Mouse (Mus musculus): ENCODE data around the gene Gpn3. TPM values are rescaled to one million over a fixed set of nuclear protein-coding genes. Genes with fewer than 3 reads are reported as not detected.
"Not testable (repeated sequence)": the region's sequence is repeated elsewhere in the genome, so short reads cannot be mapped to it uniquely, and the experiment has no call there.

Gene Gpn3
- polyA plus RNA-seq, 1 experiment from 2014 or later = 46.9 TPM

- Histone ChIP-seq H3K4me3 (no peak overlapping the region), H3K9me3 (no peaks in the 10 kb centered on the region), H3K27ac (replicated peaks) (no peak overlapping the region), H3K27me3 (no peaks in the 10 kb centered on the region), H3K36me3 (peaks cover 26% of the 10 kb centered on the region), H3K4me2 (no peak overlapping the region), H3K4me1 (replicated peaks) (no peaks in the 10 kb centered on the region), H3K9ac (no peak overlapping the region)
- no peak for ATAC-seq (ENCODE audit: low read depth)
- 87% methylated on average over 5 of the region's 5 CpGs for WGBS
These were observed 40.2 kb downstream of the Gpn3 start for GRCm38 (mm10) chr5:122411892-122412291.

GRCm38 (mm10) chr5:122412826-122413225, 41.1 kb downstream of the Gpn3 start:
- Histone ChIP-seq H3K9ac (no peak overlapping the region), H3K4me2 (no peak overlapping the region), H3K36me3 (peaks cover 16% of the 10 kb centered on the region), H3K4me3 (no peak overlapping the region), H3K4me1 (replicated peaks) (no peaks in the 10 kb centered on the region), H3K9me3 (no peaks in the 10 kb centered on the region), H3K27ac (replicated peaks) (no peak overlapping the region), H3K27me3 (no peaks in the 10 kb centered on the region)
- ATAC-seq (ENCODE audit: low read depth) = no peak
- WGBS = 58% methylated on average over 6 of the region's 6 CpGs

- ATAC-seq (ENCODE audit: low read depth) = no peak
- Histone ChIP-seq H3K27me3 (no peaks in the 10 kb centered on the region), H3K4me3 (no peak overlapping the region), H3K36me3 (peaks cover 13% of the 10 kb centered on the region), H3K4me1 (replicated peaks) (no peaks in the 10 kb centered on the region), H3K9me3 (no peaks in the 10 kb centered on the region), H3K4me2 (no peak overlapping the region), H3K9ac (no peak overlapping the region), H3K27ac (replicated peaks) (no peak overlapping the region)
- 92% methylated on average over 5 of the region's 5 CpGs for WGBS
These were observed 42.7 kb downstream of the Gpn3 start for GRCm38 (mm10) chr5:122414351-122414750.

GRCm38 (mm10) chr5:122415465-122415864, 43.8 kb downstream of the Gpn3 start:
- H3K27ac ChIP-seq (replicated peaks) = no peak overlapping the region
- H3K4me3 ChIP-seq = no peak overlapping the region
- H3K9ac ChIP-seq = no peak overlapping the region
- H3K27me3 ChIP-seq = no peaks in the 10 kb centered on the region
- no peaks in the 10 kb centered on the region for H3K4me1 ChIP-seq (replicated peaks)
- ATAC-seq (ENCODE audit: low read depth) = no peak
- no peaks in the 10 kb centered on the region for H3K9me3 ChIP-seq
- no peak overlapping the region for H3K4me2 ChIP-seq
- 88% methylated on average over 12 of the region's 12 CpGs for WGBS
- peaks cover 2% of the 10 kb centered on the region; the same call in 1 of the 2 replicates for H3K36me3 ChIP-seq

GRCm38 (mm10) chr5:122420676-122421075, 49.0 kb downstream of the Gpn3 start:
- H3K4me1 ChIP-seq (replicated peaks) = peaks cover 24% of the 10 kb centered on the region
- WGBS = 65% methylated on average over 4 of the region's 4 CpGs
- not testable (repeated sequence) for H3K36me3 ChIP-seq; H3K4me3 ChIP-seq; H3K27ac ChIP-seq (replicated peaks); H3K9ac ChIP-seq; ATAC-seq (ENCODE audit: low read depth); H3K27me3 ChIP-seq; H3K9me3 ChIP-seq; H3K4me2 ChIP-seq

GRCm38 (mm10) chr5:122421271-122422068, 49.8 kb downstream of the Gpn3 start, which contains the start of gene Anapc7:
Gene Anapc7, plus strand, starts transcription at chr5:122421693.
- H3K4me3 ChIP-seq = peak within 1 kb of the TSS; percentile 92
- 23% methylated on average over 17 of the region's 17 CpGs for WGBS
- no peaks in the 10 kb centered on the region for H3K27me3 ChIP-seq
- H3K9ac ChIP-seq = peak within 1 kb of the TSS; percentile 91
- peak within 1 kb of the TSS; percentile 88 for H3K27ac ChIP-seq (replicated peaks)
- peak within 1 kb of the TSS; percentile 94 for H3K4me2 ChIP-seq
- H3K4me1 ChIP-seq (replicated peaks) = peaks cover 24% of the 10 kb centered on the region
- no peaks in the 10 kb centered on the region for H3K36me3 ChIP-seq
- ATAC-seq (ENCODE audit: low read depth) = peak; percentile 38
- H3K9me3 ChIP-seq = no peaks in the 10 kb centered on the region

GRCm38 (mm10) chr5:122422071-122422964, 50.6 kb downstream of the Gpn3 start:
- Histone ChIP-seq H3K9ac (peak overlapping the region; percentile 91), H3K36me3 (no peaks in the 10 kb centered on the region), H3K27ac (replicated peaks) (peak overlapping the region; percentile 88), H3K4me1 (replicated peaks) (peaks cover 24% of the 10 kb centered on the region), H3K9me3 (no peaks in the 10 kb centered on the region), H3K27me3 (no peaks in the 10 kb centered on the region), H3K4me2 (peak overlapping the region; percentile 94), H3K4me3 (peak overlapping the region; percentile 92)
- peak; percentile 95 for ATAC-seq (ENCODE audit: low read depth)
- WGBS = under 1% methylated on average over 73 of the region's 73 CpGs

GRCm38 (mm10) chr5:122423083-122423482, 51.4 kb downstream of the Gpn3 start:
- peaks cover 4% of the 10 kb centered on the region for H3K36me3 ChIP-seq
- WGBS = 36% methylated on average over 15 of the region's 15 CpGs
- H3K4me1 ChIP-seq (replicated peaks) = peaks cover 24% of the 10 kb centered on the region
- peak overlapping the region; percentile 92 for H3K4me3 ChIP-seq
- no peaks in the 10 kb centered on the region for H3K9me3 ChIP-seq
- no peak for ATAC-seq (ENCODE audit: low read depth)
- peak overlapping the region; percentile 94 for H3K4me2 ChIP-seq
- H3K9ac ChIP-seq = peak overlapping the region; percentile 91
- no peaks in the 10 kb centered on the region for H3K27me3 ChIP-seq
- no peak overlapping the region for H3K27ac ChIP-seq (replicated peaks)

- H3K9me3 ChIP-seq = no peaks in the 10 kb centered on the region
- H3K4me1 ChIP-seq (replicated peaks) = peaks cover 24% of the 10 kb centered on the region
- H3K4me3 ChIP-seq = no peak overlapping the region
- no peak overlapping the region for H3K27ac ChIP-seq (replicated peaks)
- no peak for ATAC-seq (ENCODE audit: low read depth)
- 90% methylated on average over 2 of the region's 2 CpGs for WGBS
- no peak overlapping the region for H3K9ac ChIP-seq
- H3K27me3 ChIP-seq = no peaks in the 10 kb centered on the region
- H3K36me3 ChIP-seq = peaks cover 29% of the 10 kb centered on the region
- no peak overlapping the region for H3K4me2 ChIP-seq
These were observed 53.9 kb downstream of the Gpn3 start for GRCm38 (mm10) chr5:122425550-122425949.

GRCm38 (mm10) chr5:122430036-122430775, 58.5 kb downstream of the Gpn3 start:
- ATAC-seq (ENCODE audit: low read depth) = no peak
- Histone ChIP-seq H3K4me1 (replicated peaks) (no peaks in the 10 kb centered on the region), H3K36me3 (peaks cover 74% of the 10 kb centered on the region), H3K4me2 (no peak overlapping the region), H3K27ac (replicated peaks) (no peak overlapping the region), H3K9me3 (no peaks in the 10 kb centered on the region), H3K9ac (no peak overlapping the region), H3K27me3 (no peaks in the 10 kb centered on the region), H3K4me3 (no peak overlapping the region)
- 92% methylated on average over 4 of the region's 4 CpGs for WGBS

GRCm38 (mm10) chr5:122431221-122431620, 59.5 kb downstream of the Gpn3 start:
- no peak overlapping the region for H3K4me3 ChIP-seq
- no peaks in the 10 kb centered on the region for H3K9me3 ChIP-seq
- ATAC-seq (ENCODE audit: low read depth) = no peak
- H3K27ac ChIP-seq (replicated peaks) = no peak overlapping the region
- no peak overlapping the region for H3K9ac ChIP-seq
- no peaks in the 10 kb centered on the region for H3K27me3 ChIP-seq
- no peak overlapping the region for H3K4me2 ChIP-seq
- peaks cover 84% of the 10 kb centered on the region for H3K36me3 ChIP-seq
- WGBS = 93% methylated on average over 8 of the region's 8 CpGs
- H3K4me1 ChIP-seq (replicated peaks) = no peaks in the 10 kb centered on the region
